Mouse (Mus musculus): ENCODE results near the gene Mfsd6. TPM values are rescaled to one million over a fixed set of nuclear protein-coding genes. Genes with fewer than 3 reads are reported as not detected.
"Not testable (repeated sequence)": the region's sequence is repeated elsewhere in the genome, so short reads cannot be mapped to it uniquely, and the experiment has no call there.

Gene Mfsd6
- polyA plus RNA-seq, 1 experiment from 2014 or later: 3.9 TPM

DNA sequence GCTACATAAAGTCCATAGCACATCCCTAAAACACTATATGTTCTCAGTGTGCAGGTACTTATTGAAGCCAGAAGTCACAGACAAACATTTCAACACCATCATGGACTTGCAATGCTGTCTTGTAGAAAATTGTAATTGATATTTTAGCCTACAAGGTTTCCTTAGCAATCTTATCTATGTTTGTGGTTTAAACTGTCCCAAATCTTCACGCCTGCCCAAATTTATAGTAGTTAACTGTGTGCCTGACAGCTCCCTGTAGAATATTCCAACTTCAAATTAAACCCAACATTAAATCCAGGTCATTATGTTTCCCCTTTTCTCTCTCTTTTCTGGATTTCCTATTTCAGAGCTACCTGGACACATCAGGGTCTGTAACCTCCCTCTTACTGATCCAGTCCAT, 25.3 kb downstream of the Mfsd6 start:
- H3K27me3 ChIP-seq: no peaks in the 10 kb centered on the region
- 83% methylated on average over 1 of the region's 1 CpGs for WGBS
- no peaks in the 10 kb centered on the region for H3K4me1 ChIP-seq
- H3K4me2 ChIP-seq: no peak overlapping the region
- H3K36me3 ChIP-seq (replicated peaks): no peaks in the 10 kb centered on the region
- no peak overlapping the region for H3K9ac ChIP-seq
- ATAC-seq (ENCODE audit: low FRiP score): no peak
- H3K9me3 ChIP-seq: no peaks in the 10 kb centered on the region
- no peak overlapping the region for H3K4me3 ChIP-seq (replicated peaks)
- no peak overlapping the region for H3K27ac ChIP-seq

DNA sequence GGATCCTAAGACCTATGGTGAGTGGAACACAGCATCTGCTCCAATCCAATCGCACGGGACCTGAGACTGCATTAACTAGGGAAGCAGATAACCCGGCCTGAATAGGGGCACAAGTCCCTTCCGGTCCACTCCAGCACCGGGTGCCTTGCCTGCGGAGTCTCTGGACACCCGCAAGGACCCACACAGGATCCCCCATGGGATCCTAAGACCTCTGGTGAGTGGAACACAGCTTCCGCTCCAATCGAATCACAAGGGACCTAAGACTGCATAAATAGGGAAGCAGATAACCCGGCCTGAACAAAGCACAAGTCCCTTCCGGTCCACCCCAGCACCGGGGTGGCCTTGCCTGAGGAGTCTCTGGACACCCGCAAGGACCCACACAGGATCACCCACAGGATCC, 32.8 kb downstream of the Mfsd6 start:
- H3K4me1 ChIP-seq; H3K4me2 ChIP-seq; H3K27ac ChIP-seq; ATAC-seq (ENCODE audit: low FRiP score); H3K36me3 ChIP-seq (replicated peaks); H3K27me3 ChIP-seq; H3K9ac ChIP-seq; H3K4me3 ChIP-seq (replicated peaks); H3K9me3 ChIP-seq: not testable (repeated sequence)
- 96% methylated on average over 13 of the region's 13 CpGs for WGBS

DNA sequence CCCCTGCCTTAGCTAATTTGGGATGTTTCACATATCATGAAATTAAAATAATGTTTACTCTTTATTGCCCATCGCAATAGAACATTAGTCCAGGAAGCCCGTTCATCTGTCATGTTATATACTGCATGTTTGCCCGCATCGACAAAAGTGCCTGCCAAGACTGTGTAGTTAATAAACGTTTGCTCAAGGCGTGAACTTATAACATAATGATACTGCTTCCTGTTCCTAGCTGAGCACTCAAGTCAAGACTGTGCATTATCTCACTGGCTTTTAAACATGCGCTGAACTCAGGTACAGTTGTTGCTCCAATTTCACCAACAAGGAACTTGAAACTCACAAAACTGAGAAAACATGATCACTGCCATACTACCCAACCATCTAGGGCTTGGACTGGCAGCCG, 39.6 kb downstream of the Mfsd6 start:
- Histone ChIP-seq H3K9ac (no peak overlapping the region), H3K4me1 (no peaks in the 10 kb centered on the region), H3K36me3 (replicated peaks) (no peaks in the 10 kb centered on the region), H3K27me3 (no peaks in the 10 kb centered on the region), H3K4me2 (no peak overlapping the region), H3K9me3 (no peaks in the 10 kb centered on the region), H3K27ac (no peak overlapping the region), H3K4me3 (replicated peaks) (no peak overlapping the region)
- no peak for ATAC-seq (ENCODE audit: low FRiP score)
- 90% methylated on average over 8 of the region's 8 CpGs for WGBS

DNA sequence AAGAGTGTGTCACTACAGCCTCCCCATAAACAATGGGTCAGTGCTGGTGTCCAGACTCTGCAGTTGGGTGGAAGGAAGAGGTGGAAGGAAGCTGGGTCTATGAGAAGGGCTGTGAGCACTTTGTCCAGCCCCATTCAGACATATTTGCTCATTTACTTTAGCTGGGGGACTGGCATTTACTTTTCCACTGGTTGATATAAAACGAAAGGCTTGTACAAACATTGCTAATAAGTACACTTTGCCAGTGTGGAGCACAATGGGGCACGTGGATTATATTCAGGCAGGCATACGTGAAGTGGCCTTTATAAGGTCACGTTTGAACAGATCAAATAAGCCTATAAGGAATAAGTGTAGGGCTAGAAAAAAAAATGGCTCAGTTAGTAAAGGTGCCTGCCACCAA, 43.7 kb downstream of the Mfsd6 start:
- Histone ChIP-seq H3K27me3 (no peaks in the 10 kb centered on the region), H3K4me3 (replicated peaks) (no peak overlapping the region), H3K4me1 (no peaks in the 10 kb centered on the region), H3K27ac (no peak overlapping the region), H3K36me3 (replicated peaks) (no peaks in the 10 kb centered on the region), H3K9ac (no peak overlapping the region), H3K9me3 (no peaks in the 10 kb centered on the region), H3K4me2 (no peak overlapping the region)
- 73% methylated on average over 4 of the region's 4 CpGs for WGBS
- ATAC-seq (ENCODE audit: low FRiP score): no peak

DNA sequence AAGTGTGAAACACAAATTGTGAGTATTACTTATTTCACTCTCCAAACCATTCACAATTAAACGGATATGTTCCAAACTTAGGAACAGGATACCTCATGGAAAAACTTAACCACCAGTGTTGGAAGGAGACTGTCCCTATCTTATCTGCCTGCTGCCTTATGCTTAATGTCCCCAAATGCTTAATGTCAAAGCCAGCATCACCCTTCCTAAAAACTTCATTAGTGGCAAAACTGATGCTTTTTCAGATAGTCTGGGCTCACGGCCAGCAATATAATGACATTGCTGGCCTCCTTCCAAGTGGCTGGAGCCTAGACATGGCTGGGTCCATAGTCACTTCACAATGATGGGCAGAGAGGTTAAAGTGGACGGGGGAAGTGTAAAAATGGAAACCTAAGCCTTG, 50.6 kb downstream of the Mfsd6 start:
- Histone ChIP-seq H3K9ac (no peak overlapping the region), H3K4me3 (replicated peaks) (no peak overlapping the region), H3K9me3 (no peaks in the 10 kb centered on the region), H3K27me3 (no peaks in the 10 kb centered on the region), H3K27ac (no peak overlapping the region), H3K36me3 (replicated peaks) (no peaks in the 10 kb centered on the region), H3K4me1 (no peaks in the 10 kb centered on the region), H3K4me2 (no peak overlapping the region)
- no peak for ATAC-seq (ENCODE audit: low FRiP score)
- WGBS: 77% methylated on average over 3 of the region's 3 CpGs

DNA sequence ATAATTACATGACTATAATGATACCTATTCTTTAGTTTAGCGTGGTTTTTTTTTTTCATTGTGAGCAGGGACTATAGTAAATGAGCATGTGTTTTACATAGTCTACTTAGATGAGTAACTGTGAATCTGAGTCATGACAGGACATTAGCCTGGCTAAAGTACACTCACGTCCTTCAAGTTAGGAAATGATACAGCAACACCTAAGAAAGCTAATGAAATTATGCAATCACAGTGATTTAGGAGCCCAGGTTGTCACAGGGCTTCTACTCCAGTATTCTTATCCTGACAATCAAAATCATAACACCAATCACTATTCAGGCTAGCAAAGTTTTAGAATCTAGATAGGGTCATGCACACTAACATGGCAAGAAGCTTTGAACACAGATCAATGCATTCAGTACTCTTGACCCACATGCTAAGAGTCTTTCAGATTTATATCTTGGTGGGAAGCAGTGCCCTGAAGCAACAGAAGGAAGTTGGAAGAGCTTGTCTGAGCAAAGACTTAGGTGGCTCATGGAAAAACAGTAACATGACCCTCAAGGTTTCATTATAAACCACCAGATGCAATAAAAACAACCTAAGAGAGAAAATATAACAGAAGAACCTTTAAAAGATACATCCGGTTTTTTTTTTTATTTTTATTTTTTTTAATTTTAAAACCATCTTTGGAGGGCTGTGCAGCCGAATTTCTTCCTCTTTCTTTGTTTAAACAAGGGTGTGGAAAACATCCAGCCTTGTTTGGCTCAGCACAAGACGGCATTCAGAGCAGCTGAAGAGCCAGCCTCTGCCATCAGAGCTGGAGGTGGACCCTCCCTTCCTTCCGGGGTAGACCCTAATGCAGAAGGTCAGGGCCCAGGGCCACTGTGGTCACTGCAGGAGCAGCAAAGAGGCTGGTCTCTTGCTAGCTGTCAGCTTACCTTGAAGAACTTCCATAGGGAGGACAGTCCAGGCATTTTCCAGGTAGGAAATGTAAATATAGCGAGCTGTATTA, 51.4 kb downstream of the Mfsd6 start:
- 78% methylated on average over 7 of the region's 7 CpGs for WGBS
- ATAC-seq (ENCODE audit: low FRiP score): no peak

DNA sequence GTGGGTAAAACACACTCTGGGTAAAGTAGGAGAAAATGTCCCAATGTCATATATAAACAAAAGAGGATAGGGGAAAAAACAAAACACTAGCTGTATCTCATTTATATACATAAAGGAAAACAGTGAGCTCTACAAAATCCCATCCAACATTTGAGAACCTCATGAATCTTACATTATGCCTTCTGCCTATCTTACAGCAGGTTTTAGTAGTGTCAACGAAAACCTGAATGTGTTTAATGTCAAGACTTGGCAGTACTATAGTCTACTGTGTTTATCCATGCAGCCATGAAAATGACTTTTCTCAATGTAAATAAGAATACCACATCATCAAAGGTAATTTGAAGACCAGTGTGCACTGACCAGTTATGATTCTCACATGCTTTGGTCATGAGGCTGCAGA, 57.3 kb downstream of the Mfsd6 start:
- Histone ChIP-seq H3K27me3 (no peaks in the 10 kb centered on the region), H3K27ac (no peak overlapping the region), H3K9ac (no peak overlapping the region), H3K4me3 (replicated peaks) (no peak overlapping the region), H3K4me1 (peaks cover 7% of the 10 kb centered on the region; the same call in 1 of the 2 replicates), H3K36me3 (replicated peaks) (no peaks in the 10 kb centered on the region), H3K4me2 (no peak overlapping the region), H3K9me3 (no peaks in the 10 kb centered on the region)
- 97% methylated on average over 1 of the region's 1 CpGs for WGBS
- ATAC-seq (ENCODE audit: low FRiP score): no peak

More for the DNA sequence above, 51.4 kb downstream of the Mfsd6 start:
- H3K4me3 ChIP-seq (replicated peaks): no peak overlapping the region
- no peak overlapping the region for H3K4me2 ChIP-seq
- H3K9ac ChIP-seq: no peak overlapping the region
- H3K36me3 ChIP-seq (replicated peaks): no peaks in the 10 kb centered on the region
- H3K27me3 ChIP-seq: no peaks in the 10 kb centered on the region
- no peaks in the 10 kb centered on the region for H3K4me1 ChIP-seq
- H3K27ac ChIP-seq: no peak overlapping the region
- H3K9me3 ChIP-seq: no peaks in the 10 kb centered on the region

DNA sequence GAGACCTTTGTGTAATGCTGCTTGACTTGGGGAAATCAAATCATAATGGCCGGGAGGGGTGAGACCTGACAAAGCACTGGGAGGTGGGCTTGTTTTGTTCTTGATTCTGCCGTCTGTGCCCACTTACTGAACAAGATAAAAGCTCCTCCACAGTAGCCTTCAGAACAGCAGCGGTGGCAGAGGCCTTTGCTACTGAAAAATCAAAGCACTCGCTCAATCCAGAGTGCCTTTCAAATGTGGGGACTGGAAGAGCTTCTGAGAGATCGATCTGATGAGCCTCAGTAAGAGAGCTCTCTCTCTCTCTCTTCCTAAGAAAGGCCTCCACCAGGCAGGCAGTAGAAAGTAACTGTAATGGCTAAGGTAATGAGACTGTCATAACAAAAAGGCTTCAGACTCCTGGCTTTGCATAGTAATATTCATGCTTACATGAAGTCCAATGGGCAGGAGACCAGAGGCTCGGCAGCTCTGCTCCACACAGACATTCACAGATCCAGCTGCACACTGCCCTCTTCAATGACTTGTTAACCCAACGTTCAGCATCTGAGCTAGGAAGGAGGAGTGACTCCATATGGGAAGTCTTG, 58.4 kb downstream of the Mfsd6 start:
- 25% methylated on average over 7 of the region's 7 CpGs for WGBS
- Histone ChIP-seq H3K4me3 (replicated peaks) (no peak overlapping the region), H3K4me2 (no peak overlapping the region), H3K27ac (no peak overlapping the region), H3K27me3 (no peaks in the 10 kb centered on the region), H3K36me3 (replicated peaks) (no peaks in the 10 kb centered on the region), H3K4me1 (peaks cover 7% of the 10 kb centered on the region; the same call in 1 of the 2 replicates), H3K9me3 (no peaks in the 10 kb centered on the region), H3K9ac (no peak overlapping the region)
- ATAC-seq (ENCODE audit: low FRiP score): no peak

DNA sequence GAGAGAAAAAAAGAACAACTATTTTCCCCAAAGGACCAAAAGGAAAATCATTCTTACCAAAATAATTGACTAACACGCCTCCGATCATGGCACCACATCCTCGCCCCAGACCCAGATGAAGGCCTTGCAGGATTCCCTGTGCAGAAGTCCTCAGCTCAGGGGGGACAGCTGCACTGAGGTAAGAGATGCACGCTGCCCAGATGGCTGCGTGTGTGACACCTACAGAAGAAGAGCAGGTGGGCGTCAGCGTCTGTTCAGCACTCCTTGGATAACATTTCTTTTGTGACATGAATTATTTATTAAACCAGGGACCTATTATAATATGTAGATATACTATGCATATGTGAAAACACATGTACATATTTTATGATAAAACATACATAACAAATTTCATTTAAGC, 64.0 kb downstream of the Mfsd6 start:
- WGBS: 92% methylated on average over 7 of the region's 7 CpGs
- ATAC-seq (ENCODE audit: low FRiP score): no peak

DNA sequence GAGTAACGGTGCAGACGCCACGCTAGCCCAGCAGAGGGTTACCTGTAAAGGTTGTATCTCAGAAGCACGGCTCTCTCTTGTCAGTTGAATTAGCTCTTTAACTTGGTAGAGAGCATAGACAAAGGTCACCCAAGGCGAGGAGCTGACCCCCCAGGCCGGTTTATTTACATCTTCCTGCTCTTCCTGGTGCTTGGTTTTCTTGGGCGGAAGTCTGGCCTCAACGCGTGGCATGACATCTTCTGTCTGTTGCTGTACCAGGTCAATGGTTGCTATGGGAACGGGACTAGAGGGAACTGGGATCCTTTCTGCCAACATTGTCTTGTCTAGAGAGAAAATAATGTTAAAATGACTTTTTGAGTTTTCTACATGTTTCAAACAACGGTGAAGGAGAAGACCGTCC, 66.5 kb downstream of the Mfsd6 start:
- Histone ChIP-seq H3K27ac (no peak overlapping the region), H3K9me3 (no peaks in the 10 kb centered on the region), H3K4me3 (replicated peaks) (no peak overlapping the region), H3K4me1 (no peaks in the 10 kb centered on the region), H3K4me2 (no peak overlapping the region), H3K27me3 (no peaks in the 10 kb centered on the region), H3K36me3 (replicated peaks) (peaks cover 5% of the 10 kb centered on the region; the same call in 1 of the 2 replicates), H3K9ac (no peak overlapping the region)
- ATAC-seq (ENCODE audit: low FRiP score): no peak
- WGBS: 89% methylated on average over 12 of the region's 12 CpGs

More for the DNA sequence above, 64.0 kb downstream of the Mfsd6 start:
- no peak overlapping the region for H3K27ac ChIP-seq
- H3K9me3 ChIP-seq: no peaks in the 10 kb centered on the region
- 0 out of 2 replicates have a peak, but pooled peaks cover under 1% of the 10 kb centered on the region for H3K36me3 ChIP-seq (replicated peaks)
- H3K4me3 ChIP-seq (replicated peaks): no peak overlapping the region
- H3K27me3 ChIP-seq: no peaks in the 10 kb centered on the region
- no peak overlapping the region for H3K9ac ChIP-seq
- no peak overlapping the region for H3K4me2 ChIP-seq
- H3K4me1 ChIP-seq: no peaks in the 10 kb centered on the region

DNA sequence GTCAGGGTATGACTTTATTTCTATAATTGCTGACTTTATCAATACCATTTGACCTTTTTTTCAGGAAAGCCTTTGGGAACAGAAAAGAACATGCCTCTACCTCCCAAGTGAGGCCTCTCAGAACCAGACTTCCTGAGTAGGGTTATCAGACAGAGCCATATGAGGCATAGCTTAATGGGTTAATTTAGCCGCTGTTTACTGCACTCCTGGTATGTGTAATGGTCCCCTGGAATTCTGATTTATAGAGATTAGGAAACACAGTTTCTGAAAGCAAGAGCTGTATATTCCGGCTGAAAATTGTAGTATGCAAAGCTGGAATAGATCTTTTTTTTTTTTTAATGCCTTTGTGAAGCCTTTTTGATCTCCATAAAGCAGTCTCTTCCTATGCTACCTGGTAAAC, 67.0 kb downstream of the Mfsd6 start:
- H3K27me3 ChIP-seq: no peaks in the 10 kb centered on the region
- ATAC-seq (ENCODE audit: low FRiP score): no peak
- peaks cover 5% of the 10 kb centered on the region; the same call in 1 of the 2 replicates for H3K36me3 ChIP-seq (replicated peaks)
- H3K4me2 ChIP-seq: no peak overlapping the region
- H3K9me3 ChIP-seq: no peaks in the 10 kb centered on the region
- H3K4me1 ChIP-seq: no peaks in the 10 kb centered on the region
- no peak overlapping the region for H3K27ac ChIP-seq
- no peak overlapping the region for H3K4me3 ChIP-seq (replicated peaks)
- H3K9ac ChIP-seq: no peak overlapping the region
- WGBS: 86% methylated on average over 2 of the region's 2 CpGs

DNA sequence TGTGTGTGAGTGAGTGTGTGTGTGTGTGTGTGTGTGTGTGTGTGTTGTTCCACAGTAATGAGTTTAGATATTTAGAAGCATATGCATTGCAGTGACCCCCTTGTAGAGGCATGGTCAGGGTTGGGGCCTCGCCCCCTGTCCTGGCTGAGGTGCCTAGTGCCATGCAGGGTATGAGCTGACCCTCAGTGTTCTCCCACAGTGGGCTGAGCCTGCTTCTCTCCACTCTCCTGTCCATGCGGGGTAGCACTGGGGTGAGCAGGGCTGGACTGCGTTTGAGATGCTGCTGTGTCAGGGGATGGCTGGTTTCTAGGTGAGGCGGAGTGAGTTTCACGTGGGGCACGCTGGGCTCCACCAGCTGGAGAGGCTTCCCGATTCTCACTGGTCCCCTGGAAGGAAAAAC, 69.1 kb downstream of the Mfsd6 start:
- Histone ChIP-seq H3K4me3 (replicated peaks) (no peak overlapping the region), H3K9me3 (no peaks in the 10 kb centered on the region), H3K4me2 (no peak overlapping the region), H3K27ac (no peak overlapping the region), H3K27me3 (no peaks in the 10 kb centered on the region), H3K4me1 (no peaks in the 10 kb centered on the region), H3K36me3 (replicated peaks) (peaks cover 5% of the 10 kb centered on the region; the same call in 1 of the 2 replicates), H3K9ac (no peak overlapping the region)
- no peak for ATAC-seq (ENCODE audit: low FRiP score)
- 92% methylated on average over 7 of the region's 7 CpGs for WGBS

DNA sequence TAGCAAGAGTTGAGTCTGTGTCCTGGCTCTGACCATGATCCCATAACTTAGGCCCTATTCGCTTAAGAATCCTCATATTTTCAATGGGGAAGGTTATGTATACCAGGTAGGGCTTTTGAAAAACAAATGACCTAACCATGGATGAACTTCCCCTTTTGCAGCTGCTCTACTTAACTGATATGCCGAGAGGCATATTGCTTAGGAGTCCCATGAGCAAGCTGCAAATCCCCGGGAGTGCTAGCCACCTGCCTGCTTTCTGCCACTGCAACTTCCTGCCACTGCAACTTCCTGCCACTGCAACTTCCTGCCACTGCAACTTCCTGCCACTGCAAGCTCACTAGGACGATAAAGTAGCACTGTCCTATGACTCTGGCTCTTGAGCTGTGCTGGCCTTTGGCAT, 72.1 kb downstream of the Mfsd6 start:
- no peak overlapping the region for H3K27ac ChIP-seq
- no peaks in the 10 kb centered on the region for H3K9me3 ChIP-seq
- 91% methylated on average over 4 of the region's 4 CpGs for WGBS
- H3K4me2 ChIP-seq: no peak overlapping the region
- H3K36me3 ChIP-seq (replicated peaks): peaks cover 8% of the 10 kb centered on the region
- no peak for ATAC-seq (ENCODE audit: low FRiP score)
- no peaks in the 10 kb centered on the region for H3K27me3 ChIP-seq
- H3K9ac ChIP-seq: no peak overlapping the region
- H3K4me3 ChIP-seq (replicated peaks): no peak overlapping the region
- H3K4me1 ChIP-seq: no peaks in the 10 kb centered on the region

Data from forebrain, embryonic 12.5 days (tissue).